Mouse (Mus musculus) macrophage (primary cell): ENCODE measurements around the gene Cxcl9. TPM values are rescaled to one million over a fixed set of nuclear protein-coding genes. Genes with fewer than 3 reads are reported as not detected.
A peak's percentile ranks its signal among the peaks of the same experiment; 100 is the strongest.
"Not testable (repeated sequence)": the region's sequence is repeated elsewhere in the genome, so short reads cannot be mapped to it uniquely, and the experiment has no call there.

Source experiments
- H3K27ac ChIP-seq: fragments of 350-480 bp; formaldehyde crosslinking; 2 replicates; pipeline ENCODE4 v1.9.0; 2021
- H3K36me3 ChIP-seq: fragments of 350-480 bp; formaldehyde crosslinking; 2 replicates; pipeline ENCODE4 v1.9.0; 2021; ENCODE audit errors: inconsistent target
- H3K4me3 ChIP-seq: fragments of 350-480 bp; formaldehyde crosslinking; 2 replicates; pipeline ENCODE4 v1.9.0; 2021; ENCODE audit errors: inconsistent target
- H3K79me2 ChIP-seq: fragments of 350-480 bp; formaldehyde crosslinking; 2 replicates; pipeline ENCODE4 v1.9.0; 2021; ENCODE audit errors: inconsistent target
- WGBS: methylation state at CpG from one replicate; pipeline ENCODE4 v1.1.7; 2026; ENCODE audit warnings: inconsistent platforms; ENCODE audit not compliant: missing documents; 5-methylcytosine and 5-hydroxymethylcytosine counted together
- polyA plus RNA-seq: library from polyadenylated mRNA; stranded (reverse); fragments of 250-400 nt; gene quantifications from 3 replicates; pipeline ENCODE4 v1.2.4, GENCODE M21; 2018; ENCODE audit warnings: inconsistent platforms

Cxcl9 gene
- polyA plus RNA-seq, 1 experiment from 2014 or later: 2.3 TPM

DNA sequence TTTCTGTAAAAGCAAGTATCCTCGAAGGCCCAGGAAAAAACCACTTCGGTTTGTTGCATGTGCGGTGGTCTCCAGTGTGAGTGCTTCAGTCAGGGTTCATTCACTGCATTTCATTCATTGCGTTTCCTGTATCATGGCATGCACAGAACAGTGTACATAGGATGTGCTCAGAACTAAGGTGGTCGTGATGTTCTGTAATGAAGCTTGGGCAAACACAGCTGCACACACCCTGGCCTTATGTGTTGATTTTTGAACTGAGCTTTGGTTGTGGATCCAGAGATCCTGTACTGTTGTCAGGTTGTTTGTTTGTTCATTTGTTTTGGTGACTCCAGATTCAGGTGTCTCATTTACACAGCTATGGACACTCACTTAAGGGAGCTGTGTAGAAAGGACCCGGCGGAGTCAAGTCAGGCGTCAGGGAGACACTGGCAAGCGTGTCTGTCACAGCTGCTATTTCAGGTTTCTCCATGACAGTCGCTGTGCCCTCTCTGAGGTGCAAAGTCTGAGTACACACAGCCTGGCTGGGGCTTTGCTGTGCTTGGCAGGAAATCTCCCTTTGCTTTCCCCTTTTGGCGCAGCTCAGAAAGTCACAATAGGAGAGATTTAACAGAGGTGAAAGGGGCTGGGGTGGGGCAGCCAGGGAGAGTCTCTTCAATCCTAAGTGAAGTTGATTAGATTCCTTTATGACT, 31.0 kb upstream of the Cxcl9 start:
- H3K27ac ChIP-seq: no peak overlapping the region
- WGBS: 93% methylated on average over 11 of the region's 11 CpGs
- no peaks in the 10 kb centered on the region for H3K79me2 ChIP-seq
- H3K36me3 ChIP-seq: no peaks in the 10 kb centered on the region
- H3K4me3 ChIP-seq: no peak overlapping the region

DNA sequence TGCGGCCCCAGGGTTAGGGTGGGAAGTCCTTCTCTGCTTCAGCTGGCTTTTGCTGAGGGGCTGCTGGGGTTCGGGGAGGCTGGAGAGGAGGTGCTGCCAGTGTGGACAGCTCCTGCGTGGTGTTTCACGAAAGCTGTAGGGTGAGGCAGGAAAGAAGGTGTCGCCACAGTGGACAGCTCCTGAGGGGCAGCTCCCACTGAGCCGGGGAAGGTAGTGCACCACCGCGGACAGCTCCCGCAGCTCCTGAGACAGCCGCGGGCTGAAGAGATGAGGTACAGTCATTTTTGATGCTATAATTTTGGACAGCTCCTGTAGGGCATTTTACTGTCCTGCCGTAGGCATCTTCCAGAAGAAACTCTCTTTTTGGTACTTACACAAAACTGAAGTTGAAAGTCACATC, 30.2 kb upstream of the Cxcl9 start:
- 34% methylated on average over 10 of the region's 12 CpGs for WGBS
- no peak overlapping the region for H3K4me3 ChIP-seq
- no peak overlapping the region for H3K27ac ChIP-seq
- H3K36me3 ChIP-seq: no peaks in the 10 kb centered on the region
- H3K79me2 ChIP-seq: no peaks in the 10 kb centered on the region

DNA sequence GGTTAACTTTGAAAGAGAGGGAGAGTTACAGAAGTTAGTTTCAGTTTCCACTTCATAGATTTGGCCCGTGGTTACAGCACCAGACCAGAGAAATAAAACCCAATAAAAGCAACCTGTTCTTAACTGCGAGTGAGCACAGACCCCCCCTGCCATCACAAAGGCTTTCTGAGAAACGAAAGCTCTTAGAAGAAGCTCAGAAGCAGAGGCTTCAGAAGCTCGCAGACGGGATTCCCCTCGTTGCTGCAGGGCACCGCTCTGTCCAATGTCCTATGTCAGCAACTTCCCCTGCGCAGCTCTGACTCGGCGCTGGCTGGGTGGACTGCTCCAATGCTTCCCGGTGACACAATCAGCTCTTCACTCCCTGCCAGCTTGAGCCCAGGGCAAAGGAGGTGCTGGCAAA, 25.6 kb upstream of the Cxcl9 start:
- H3K79me2 ChIP-seq: no peaks in the 10 kb centered on the region
- WGBS: 3% methylated on average over 11 of the region's 11 CpGs
- no peaks in the 10 kb centered on the region for H3K36me3 ChIP-seq
- peak overlapping the region; percentile 83 for H3K27ac ChIP-seq
- H3K4me3 ChIP-seq: peak overlapping the region; percentile 43

DNA sequence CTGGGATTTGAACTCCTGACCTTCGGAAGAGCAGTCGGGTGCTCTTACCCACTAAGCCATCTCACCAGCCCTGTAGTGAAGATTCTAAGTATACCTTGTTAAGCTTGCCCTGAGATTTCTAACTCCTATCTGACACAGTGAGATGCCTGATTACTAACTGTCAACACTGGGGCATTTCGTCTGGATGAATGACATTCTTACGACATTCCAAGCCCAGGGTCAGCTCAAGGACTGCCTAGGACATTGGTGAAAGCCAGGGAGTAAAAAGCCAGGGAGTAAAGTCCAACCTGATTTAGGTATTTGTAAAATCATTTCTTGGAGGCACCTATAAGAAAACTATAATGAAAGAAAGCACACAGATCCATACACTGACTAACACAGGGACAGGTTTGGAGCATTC, 24.8 kb upstream of the Cxcl9 start:
- H3K36me3 ChIP-seq, H3K4me3 ChIP-seq, H3K79me2 ChIP-seq: not testable (repeated sequence)
- 82% methylated on average over 4 of the region's 4 CpGs for WGBS
- H3K27ac ChIP-seq: peak overlapping the region; percentile 83

DNA sequence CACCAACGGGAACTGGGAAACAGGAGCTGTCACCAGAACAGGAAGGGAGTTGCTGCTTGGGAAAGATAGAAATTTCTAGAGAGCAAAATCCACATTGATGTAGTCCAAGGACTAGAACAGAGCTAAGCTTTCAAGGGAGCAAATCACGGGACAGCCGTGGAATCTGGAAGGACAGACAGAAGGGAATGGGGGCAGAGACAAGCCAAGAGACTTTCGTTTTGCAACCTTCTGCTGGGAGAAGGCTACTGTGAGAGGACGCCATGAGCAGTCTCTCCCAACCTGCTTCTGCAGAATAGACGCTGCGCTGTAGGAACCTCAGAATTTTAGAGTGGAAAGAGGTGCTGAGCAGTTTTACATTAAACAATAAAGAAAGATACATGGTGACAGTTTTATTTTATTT, 21.9 kb upstream of the Cxcl9 start:
- WGBS: 80% methylated on average over 7 of the region's 7 CpGs
- H3K79me2 ChIP-seq: no peaks in the 10 kb centered on the region
- H3K36me3 ChIP-seq: no peaks in the 10 kb centered on the region
- no peak overlapping the region for H3K4me3 ChIP-seq
- no peak overlapping the region for H3K27ac ChIP-seq

DNA sequence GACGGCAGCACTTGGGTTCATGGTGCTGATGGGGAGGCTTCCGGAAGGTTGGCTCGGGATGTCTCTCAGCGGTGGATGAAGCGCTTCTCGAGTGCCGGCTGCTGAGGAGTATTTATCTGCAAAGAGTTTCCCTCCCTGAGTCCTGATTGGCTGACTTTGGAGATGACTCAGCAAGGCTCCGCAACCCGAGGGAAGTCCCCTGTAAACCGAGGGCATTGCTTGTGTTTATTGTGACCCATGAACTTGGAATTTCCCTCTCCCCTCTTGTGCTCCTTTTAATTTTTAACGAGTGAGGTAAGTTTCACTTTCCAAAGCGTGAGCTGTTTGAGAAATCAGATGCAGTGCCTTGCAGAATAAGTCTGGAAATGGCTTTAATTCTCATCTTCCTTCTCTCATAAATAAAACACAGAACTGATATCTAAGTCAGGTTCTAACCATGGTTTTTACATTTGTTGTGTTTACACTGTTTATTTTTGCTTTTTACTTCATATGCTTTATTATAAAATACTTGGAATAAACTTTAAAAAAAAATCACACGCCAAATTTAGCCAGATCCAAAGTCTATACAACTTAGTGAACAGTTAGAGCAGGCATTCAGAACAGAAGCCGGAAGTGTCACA, 21.0 kb upstream of the Cxcl9 start, which contains the start of gene Cxcl10:
TSS of gene Cxcl10 (minus strand) at position 96 of the 620 bp plus-strand sequence.
- WGBS: 8% methylated on average over 14 of the region's 14 CpGs
- H3K4me3 ChIP-seq: peak within 1 kb of the TSS; percentile 12; the same call in 1 of the 2 replicates
- H3K36me3 ChIP-seq: no peaks in the 10 kb centered on the region
- H3K27ac ChIP-seq: no peak within 1 kb of the TSS
- no peaks in the 10 kb centered on the region for H3K79me2 ChIP-seq

DNA sequence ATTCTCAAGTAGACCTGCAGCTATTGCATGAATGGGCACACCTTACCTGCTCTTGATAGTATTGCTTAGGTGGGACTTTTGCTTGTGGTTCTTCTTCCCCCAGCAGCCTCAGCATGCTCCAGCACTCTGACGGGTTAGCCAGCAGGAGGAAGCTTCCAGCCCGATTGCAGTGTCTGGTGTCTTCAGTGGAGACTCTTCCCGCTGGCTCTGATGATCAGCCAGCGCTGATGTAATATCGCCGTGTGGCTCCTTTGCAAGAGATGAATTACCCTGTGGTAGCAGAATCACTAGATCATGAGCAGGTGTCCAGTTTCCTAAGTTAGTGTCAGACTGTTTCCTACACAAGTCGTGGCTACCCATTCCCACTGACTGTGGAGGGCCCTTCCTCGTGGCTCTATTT, 17.1 kb upstream of the Cxcl9 start:
- Histone ChIP-seq H3K36me3 (no peaks in the 10 kb centered on the region), H3K27ac (no peak overlapping the region), H3K4me3 (no peak overlapping the region), H3K79me2 (no peaks in the 10 kb centered on the region)
- WGBS: 78% methylated on average over 8 of the region's 8 CpGs

DNA sequence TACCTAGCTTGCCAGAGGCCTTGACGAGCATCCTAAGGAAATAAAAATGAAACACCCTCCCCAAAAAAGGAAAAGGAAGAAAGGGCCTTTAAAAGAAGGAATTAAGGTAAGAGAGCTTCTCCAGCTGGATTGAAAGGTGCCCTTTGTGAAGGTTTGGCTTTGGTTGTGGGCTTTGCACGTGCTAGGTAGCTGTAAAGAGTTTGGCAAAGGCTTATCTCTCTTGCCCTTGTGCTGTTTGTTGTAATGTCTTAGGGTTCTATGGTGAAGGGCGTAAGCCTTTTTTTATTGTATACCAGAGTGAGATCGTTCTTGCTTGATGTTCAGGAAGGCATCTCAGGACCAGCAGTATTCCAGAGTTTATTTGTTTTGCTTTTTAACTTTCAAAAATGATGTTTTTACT, 12.7 kb upstream of the Cxcl9 start:
- no peak overlapping the region for H3K27ac ChIP-seq
- 79% methylated on average over 4 of the region's 4 CpGs for WGBS
- H3K4me3 ChIP-seq: no peak overlapping the region
- H3K36me3 ChIP-seq: no peaks in the 10 kb centered on the region
- H3K79me2 ChIP-seq: no peaks in the 10 kb centered on the region

DNA sequence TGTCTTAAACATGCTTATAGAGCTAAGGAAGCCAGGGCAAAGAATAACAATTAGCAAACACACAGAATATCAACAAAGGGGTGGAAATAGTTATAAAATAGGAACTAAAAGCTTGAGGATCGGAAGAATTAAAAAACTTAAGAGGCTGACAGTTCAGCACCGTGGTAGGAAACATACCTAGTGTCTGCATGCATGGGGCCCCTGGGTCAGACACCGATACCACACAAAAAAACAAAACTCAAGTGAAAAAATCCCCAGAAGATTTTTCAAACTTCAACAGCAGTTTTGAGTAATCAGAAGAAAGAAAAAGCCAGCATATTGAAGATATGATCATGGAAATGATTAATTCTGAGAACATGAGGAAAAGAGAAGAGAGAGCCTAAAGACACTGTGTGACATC, 8.9 kb upstream of the Cxcl9 start:
- no peak overlapping the region for H3K27ac ChIP-seq
- H3K4me3 ChIP-seq: no peak overlapping the region
- no peaks in the 10 kb centered on the region for H3K36me3 ChIP-seq
- no peaks in the 10 kb centered on the region for H3K79me2 ChIP-seq
- 56% methylated on average over 3 of the region's 3 CpGs for WGBS

DNA sequence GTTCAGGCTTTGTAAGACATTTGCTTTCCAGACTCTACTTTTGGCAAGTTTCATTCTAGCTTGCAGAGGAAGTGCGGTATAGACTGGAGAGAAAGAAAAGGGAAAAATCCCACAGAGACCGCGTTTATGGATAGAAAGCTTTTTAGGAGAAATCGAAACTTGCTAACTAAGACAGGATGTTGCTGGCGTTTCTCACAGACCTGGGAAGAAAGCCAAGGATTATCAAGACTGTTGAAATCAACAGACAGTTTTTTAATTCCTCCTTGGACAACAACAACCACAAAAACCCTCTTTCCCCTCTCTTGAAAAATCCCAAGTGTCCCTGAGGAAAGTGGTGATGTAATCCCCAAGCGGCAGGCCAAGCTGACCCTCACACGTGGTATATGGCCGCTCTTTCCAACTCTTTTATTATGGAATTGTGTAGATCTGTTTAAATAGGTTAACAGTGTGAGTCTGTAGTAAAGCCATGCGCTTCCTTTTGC, 4.5 kb upstream of the Cxcl9 start:
- no peaks in the 10 kb centered on the region for H3K79me2 ChIP-seq
- no peaks in the 10 kb centered on the region for H3K36me3 ChIP-seq
- peak overlapping the region; percentile 4; the same call in 1 of the 2 replicates for H3K4me3 ChIP-seq
- WGBS: 11% methylated on average over 9 of the region's 9 CpGs
- H3K27ac ChIP-seq: peak overlapping the region; percentile 17; the same call in 1 of the 2 replicates

DNA sequence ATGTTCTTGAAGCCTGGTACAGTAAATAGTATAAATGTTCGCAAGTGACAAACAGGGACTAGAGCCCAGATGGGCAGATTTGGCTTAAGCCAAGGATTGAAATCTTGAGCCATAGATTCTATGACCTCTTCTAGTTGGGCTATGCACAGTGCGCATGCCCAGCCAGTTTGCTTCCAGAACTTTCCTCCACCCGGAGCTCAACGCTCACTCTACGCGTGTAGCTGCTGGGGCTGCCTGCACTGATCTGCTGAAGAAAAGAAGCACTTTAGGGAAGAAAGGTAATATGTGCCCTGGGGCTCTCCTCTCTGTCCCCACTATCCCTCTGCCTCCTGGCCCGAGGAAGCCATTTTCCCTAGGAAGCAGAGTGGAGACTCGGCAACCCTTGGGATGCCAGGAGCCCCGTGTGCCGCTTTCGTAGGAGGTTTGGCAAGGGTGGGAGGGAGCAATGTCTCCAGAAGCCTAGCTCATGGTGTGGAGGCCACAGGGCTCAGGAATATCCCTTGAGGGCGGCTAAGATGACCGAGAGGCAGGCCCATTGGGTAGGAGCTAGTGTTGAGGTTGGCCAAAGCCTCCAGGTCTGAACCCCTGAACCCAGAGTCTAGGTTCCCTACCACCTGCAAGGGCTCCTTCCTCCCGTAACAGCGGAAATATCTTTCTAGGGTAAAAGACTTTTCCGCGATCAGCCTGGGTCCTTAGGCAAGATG, 3.9 kb upstream of the Cxcl9 start, which contains the start of gene Art3:
TSS of gene Art3 (plus strand) at position 193 of the 704 bp plus-strand sequence.
- Histone ChIP-seq H3K79me2 (no peaks in the 10 kb centered on the region), H3K4me3 (peak within 1 kb of the TSS; percentile 4; the same call in 1 of the 2 replicates), H3K36me3 (no peaks in the 10 kb centered on the region), H3K27ac (peak within 1 kb of the TSS; percentile 17; the same call in 1 of the 2 replicates)
- 87% methylated on average over 17 of the region's 17 CpGs for WGBS

DNA sequence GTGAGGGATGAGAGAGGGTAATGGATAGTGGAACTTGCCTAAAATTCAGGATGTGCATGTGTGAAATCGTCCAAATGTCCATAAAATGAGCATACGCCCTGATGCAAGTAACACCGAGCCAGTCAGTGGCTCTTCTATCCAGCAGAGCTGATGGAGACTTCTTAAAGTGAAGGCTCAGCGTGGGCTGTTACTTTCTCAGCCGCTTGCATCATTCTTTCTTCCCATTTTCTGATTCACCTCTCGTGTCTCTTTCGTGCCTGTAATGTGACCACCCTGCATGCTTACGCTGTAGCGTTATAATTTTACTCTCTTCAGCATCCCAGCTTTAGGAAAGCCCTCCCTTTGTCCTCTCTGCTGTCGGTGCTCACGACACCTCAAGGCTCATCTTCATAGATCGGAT, 3.2 kb upstream of the Cxcl9 start:
- Histone ChIP-seq H3K36me3 (no peaks in the 10 kb centered on the region), H3K79me2 (no peaks in the 10 kb centered on the region), H3K27ac (no peak overlapping the region), H3K4me3 (no peak overlapping the region)
- WGBS: 57% methylated on average over 12 of the region's 12 CpGs

DNA sequence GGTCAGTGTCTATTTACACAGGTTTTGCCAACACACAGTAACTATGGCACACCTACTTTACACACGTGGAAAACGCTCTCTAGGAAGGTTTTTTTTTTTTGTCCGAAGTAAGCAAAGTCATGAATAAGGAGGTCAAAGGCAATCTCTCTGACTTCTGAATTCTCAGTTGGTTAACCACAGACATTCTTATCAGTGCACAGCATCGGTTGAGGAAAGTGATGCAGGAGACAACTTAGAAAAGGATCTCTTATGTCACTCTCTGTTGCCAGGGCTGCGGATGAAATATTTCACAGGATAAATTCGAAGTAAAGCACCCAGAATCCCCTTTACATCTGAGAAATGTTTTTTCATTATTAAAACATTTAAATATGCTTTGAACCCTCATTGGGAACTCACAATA, 512 bp downstream of the Cxcl9 start:
- no peak overlapping the region for H3K4me3 ChIP-seq
- no peak overlapping the region for H3K27ac ChIP-seq
- no peaks in the 10 kb centered on the region for H3K79me2 ChIP-seq
- WGBS: 12% methylated on average over 6 of the region's 6 CpGs
- no peaks in the 10 kb centered on the region for H3K36me3 ChIP-seq

DNA sequence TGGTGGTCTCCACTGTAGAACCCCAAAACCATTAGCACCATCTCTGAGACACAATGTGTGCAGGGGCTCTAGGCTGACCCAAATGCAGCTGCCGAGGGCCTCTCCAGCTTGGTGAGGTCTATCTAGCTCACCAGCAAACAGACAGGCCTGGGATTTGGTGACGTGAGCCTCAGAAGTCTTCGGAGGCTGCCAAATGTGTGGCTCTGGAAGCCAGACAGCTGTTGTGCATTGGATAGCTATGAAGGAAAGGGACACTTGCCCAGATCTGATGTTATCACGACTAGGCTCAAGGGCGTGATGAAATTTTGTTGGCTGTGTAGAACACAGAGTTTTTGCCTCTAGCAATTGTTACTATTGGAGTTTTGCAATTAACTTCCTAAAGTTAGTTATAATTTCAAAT, 4.6 kb downstream of the Cxcl9 start:
- WGBS: 78% methylated on average over 4 of the region's 5 CpGs

DNA sequence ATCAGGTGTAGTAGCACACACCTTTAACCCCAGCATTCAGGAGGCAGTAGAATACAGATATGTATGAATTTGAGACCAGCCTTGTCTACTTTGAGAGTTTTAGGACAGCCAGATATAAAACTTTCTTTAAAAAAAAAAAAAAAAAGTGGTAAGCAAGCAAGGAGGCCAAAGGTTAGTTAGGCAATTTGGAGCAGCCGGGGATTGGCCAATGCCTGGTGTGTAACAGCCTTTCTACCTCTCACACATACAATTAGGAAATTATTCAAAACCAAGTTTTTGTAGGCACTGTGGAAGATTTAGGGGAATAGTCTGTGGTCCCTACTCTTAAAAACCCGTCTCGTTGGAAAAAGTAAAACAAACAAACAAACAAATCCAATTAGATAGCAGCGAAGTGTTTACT, 5.3 kb downstream of the Cxcl9 start:
- no peaks in the 10 kb centered on the region for H3K79me2 ChIP-seq
- 85% methylated on average over 4 of the region's 4 CpGs for WGBS
- no peak overlapping the region for H3K4me3 ChIP-seq
- H3K27ac ChIP-seq: no peak overlapping the region
- no peaks in the 10 kb centered on the region for H3K36me3 ChIP-seq

More for the DNA sequence above, 4.6 kb downstream of the Cxcl9 start:
- H3K27ac ChIP-seq: no peak overlapping the region
- H3K79me2 ChIP-seq: no peaks in the 10 kb centered on the region
- H3K4me3 ChIP-seq: no peak overlapping the region
- H3K36me3 ChIP-seq: no peaks in the 10 kb centered on the region
